Mouse (Mus musculus) liver, embryonic 15.5 days (tissue): ENCODE data around the gene D16Ertd472e. TPM values are rescaled to one million over a fixed set of nuclear protein-coding genes. Genes with fewer than 3 reads are reported as not detected.
"Not testable (repeated sequence)": the region's sequence is repeated elsewhere in the genome, so short reads cannot be mapped to it uniquely, and the experiment has no call there.

Source experiments
- ATAC-seq: fragments of 200-750 bp; cut with Nextera tagmentation; 2 replicates; pipeline ENCODE4 v1.8.0; 2017; ENCODE audit warnings: moderate number of reproducible peaks, mild to moderate bottlenecking, moderate library complexity; ENCODE audit not compliant: insufficient read depth
- H3K27ac ChIP-seq: fragments of 300-500 bp; sonication (generic); replicated peaks from 2 replicates; pipeline ENCODE4 v1.5.1; 2015; ENCODE audit warnings: mild to moderate bottlenecking, inconsistent platforms
- H3K27me3 ChIP-seq: fragments of 300-500 bp; sonication (generic); 2 replicates; pipeline ENCODE4 v1.6.1; 2015; ENCODE audit warnings: mild to moderate bottlenecking, inconsistent platforms
- H3K36me3 ChIP-seq: fragments of 300-500 bp; sonication (generic); replicated peaks from 2 replicates; pipeline ENCODE4 v1.6.1; 2015; ENCODE audit warnings: moderate library complexity, mild to moderate bottlenecking, inconsistent platforms
- H3K4me1 ChIP-seq: fragments of 300-500 bp; sonication (generic); replicated peaks from 2 replicates; pipeline ENCODE4 v1.6.1; 2015; ENCODE audit warnings: inconsistent platforms
- H3K4me2 ChIP-seq: fragments of 300-500 bp; sonication (generic); 2 replicates; pipeline ENCODE4 v1.6.1; 2015; ENCODE audit warnings: moderate library complexity, mild to moderate bottlenecking, inconsistent platforms
- H3K4me3 ChIP-seq: fragments of 300-500 bp; sonication (generic); replicated peaks from 2 replicates; pipeline ENCODE4 v1.5.1; 2015; ENCODE audit warnings: mild to moderate bottlenecking, inconsistent platforms
- H3K9ac ChIP-seq: fragments of 300-500 bp; sonication (generic); 2 replicates; pipeline ENCODE4 v1.6.1; 2015; ENCODE audit warnings: moderate library complexity, mild to moderate bottlenecking, inconsistent platforms
- H3K9me3 ChIP-seq: fragments of 300-500 bp; sonication (generic); replicated peaks from 2 replicates; pipeline ENCODE4 v1.6.1; 2016; ENCODE audit warnings: inconsistent platforms
- WGBS: fragments of 180-500 bp; shearing (Covaris S2); methylation state at CpG from one replicate; pipeline ENCODE4 v1.1.7; 2015; ENCODE audit warnings: mixed read lengths; ENCODE audit not compliant: insufficient replicate concordance; 5-methylcytosine and 5-hydroxymethylcytosine counted together
- polyA plus RNA-seq: library from polyadenylated mRNA; unstranded; fragments of >200 nt; fragmentation: Nextera tagmentation; extraction: Ambion mirVana; gene quantifications from 2 replicates; pipeline ENCODE4 v1.2.1, GENCODE M21; 2015

D16Ertd472e gene
- polyA plus RNA-seq, 1 experiment from 2014 or later: 3.5 TPM

- H3K36me3 ChIP-seq: no peaks in the 10 kb centered on the region
- no peaks in the 10 kb centered on the region for H3K27me3 ChIP-seq
- WGBS: 70% methylated on average over 7 of the region's 7 CpGs
- no peak for ATAC-seq
- no peak overlapping the region for H3K4me2 ChIP-seq
- no peak overlapping the region for H3K4me3 ChIP-seq
- no peaks in the 10 kb centered on the region for H3K4me1 ChIP-seq
- H3K9ac ChIP-seq: no peak overlapping the region
- no peaks in the 10 kb centered on the region for H3K9me3 ChIP-seq
- no peak overlapping the region for H3K27ac ChIP-seq
Observed at GRCm38 (mm10) chr16:78537322-78537721, 39.2 kb downstream of the D16Ertd472e start.

- no peak overlapping the region for H3K27ac ChIP-seq
- H3K36me3 ChIP-seq: no peaks in the 10 kb centered on the region
- H3K27me3 ChIP-seq: no peaks in the 10 kb centered on the region
- 59% methylated on average over 8 of the region's 8 CpGs for WGBS
- H3K4me2 ChIP-seq: no peak overlapping the region
- no peak overlapping the region for H3K9ac ChIP-seq
- H3K9me3 ChIP-seq: no peaks in the 10 kb centered on the region
- H3K4me3 ChIP-seq: no peak overlapping the region
- no peak for ATAC-seq
- no peaks in the 10 kb centered on the region for H3K4me1 ChIP-seq
Observed at GRCm38 (mm10) chr16:78534468-78534867, 42.0 kb downstream of the D16Ertd472e start.

- 28% methylated on average over 6 of the region's 6 CpGs for WGBS
- Histone ChIP-seq H3K27ac (no peak overlapping the region), H3K27me3 (no peaks in the 10 kb centered on the region), H3K36me3 (no peaks in the 10 kb centered on the region), H3K9ac (no peak overlapping the region), H3K9me3 (no peaks in the 10 kb centered on the region), H3K4me1 (no peaks in the 10 kb centered on the region), H3K4me3 (no peak overlapping the region), H3K4me2 (no peak overlapping the region)
- no peak for ATAC-seq
Observed at GRCm38 (mm10) chr16:78531957-78532605, 44.4 kb downstream of the D16Ertd472e start.

GRCm38 (mm10) chr16:78522974-78523373 is 53.5 kb downstream of the D16Ertd472e start:
- Histone ChIP-seq H3K9ac (no peak overlapping the region), H3K36me3 (no peaks in the 10 kb centered on the region), H3K4me3 (no peak overlapping the region), H3K27ac (no peak overlapping the region), H3K9me3 (no peaks in the 10 kb centered on the region), H3K4me1 (no peaks in the 10 kb centered on the region), H3K27me3 (no peaks in the 10 kb centered on the region), H3K4me2 (no peak overlapping the region)
- 43% methylated on average over 4 of the region's 4 CpGs for WGBS
- no peak for ATAC-seq

GRCm38 (mm10) chr16:78518697-78519096 is 57.8 kb downstream of the D16Ertd472e start:
- Histone ChIP-seq H3K27me3 (no peaks in the 10 kb centered on the region), H3K36me3 (no peaks in the 10 kb centered on the region), H3K9me3 (no peaks in the 10 kb centered on the region), H3K4me2 (no peak overlapping the region), H3K9ac (no peak overlapping the region), H3K4me3 (no peak overlapping the region), H3K4me1 (no peaks in the 10 kb centered on the region), H3K27ac (no peak overlapping the region)
- 39% methylated on average over 7 of the region's 7 CpGs for WGBS
- no peak for ATAC-seq

GRCm38 (mm10) chr16:78517171-78517570 is 59.3 kb downstream of the D16Ertd472e start:
- no peak overlapping the region for H3K4me3 ChIP-seq
- no peak overlapping the region for H3K4me2 ChIP-seq
- H3K36me3 ChIP-seq: no peaks in the 10 kb centered on the region
- no peaks in the 10 kb centered on the region for H3K27me3 ChIP-seq
- H3K9me3 ChIP-seq: no peaks in the 10 kb centered on the region
- no peak for ATAC-seq
- H3K4me1 ChIP-seq: no peaks in the 10 kb centered on the region
- no peak overlapping the region for H3K9ac ChIP-seq
- WGBS: 51% methylated on average over 2 of the region's 2 CpGs
- H3K27ac ChIP-seq: no peak overlapping the region

- no peak overlapping the region for H3K4me3 ChIP-seq
- 59% methylated on average over 8 of the region's 8 CpGs for WGBS
- no peak for ATAC-seq
Observed at GRCm38 (mm10) chr16:78511526-78511925, 65.0 kb downstream of the D16Ertd472e start.

GRCm38 (mm10) chr16:78502492-78502891 is 74.0 kb downstream of the D16Ertd472e start:
- H3K4me3 ChIP-seq: no peak overlapping the region
- no peaks in the 10 kb centered on the region for H3K36me3 ChIP-seq
- H3K4me2 ChIP-seq: no peak overlapping the region
- WGBS: 51% methylated on average over 9 of the region's 9 CpGs
- no peaks in the 10 kb centered on the region for H3K9me3 ChIP-seq
- no peak for ATAC-seq
- no peaks in the 10 kb centered on the region for H3K4me1 ChIP-seq
- H3K9ac ChIP-seq: no peak overlapping the region
- H3K27ac ChIP-seq: no peak overlapping the region
- H3K27me3 ChIP-seq: no peaks in the 10 kb centered on the region

More at GRCm38 (mm10) chr16:78511526-78511925, 65.0 kb downstream of the D16Ertd472e start:
- no peaks in the 10 kb centered on the region for H3K9me3 ChIP-seq
- no peaks in the 10 kb centered on the region for H3K4me1 ChIP-seq
- H3K27ac ChIP-seq: no peak overlapping the region
- no peaks in the 10 kb centered on the region for H3K36me3 ChIP-seq
- no peaks in the 10 kb centered on the region for H3K27me3 ChIP-seq
- no peak overlapping the region for H3K9ac ChIP-seq
- H3K4me2 ChIP-seq: no peak overlapping the region

- H3K4me3 ChIP-seq, ATAC-seq, H3K27me3 ChIP-seq, H3K27ac ChIP-seq, H3K4me1 ChIP-seq, H3K36me3 ChIP-seq, H3K9me3 ChIP-seq, H3K9ac ChIP-seq, H3K4me2 ChIP-seq: not testable (repeated sequence)
- 84% methylated on average over 12 of the region's 12 CpGs for WGBS
Observed at GRCm38 (mm10) chr16:78492696-78493095, 83.8 kb downstream of the D16Ertd472e start.

GRCm38 (mm10) chr16:78490779-78491178 is 85.7 kb downstream of the D16Ertd472e start:
- 46% methylated on average over 5 of the region's 5 CpGs for WGBS

More at GRCm38 (mm10) chr16:78490779-78491178, 85.7 kb downstream of the D16Ertd472e start:
- Histone ChIP-seq H3K9me3 (no peaks in the 10 kb centered on the region), H3K4me3 (no peak overlapping the region), H3K4me2 (no peak overlapping the region), H3K27ac (no peak overlapping the region), H3K9ac (no peak overlapping the region), H3K36me3 (no peaks in the 10 kb centered on the region), H3K27me3 (no peaks in the 10 kb centered on the region), H3K4me1 (no peaks in the 10 kb centered on the region; the same call in 1 of the 2 replicates)
- ATAC-seq: no peak
